Mouse (Mus musculus): ENCODE results near the gene Qpct. TPM values are rescaled to one million over a fixed set of nuclear protein-coding genes. Genes with fewer than 3 reads are reported as not detected.
A peak's percentile ranks its signal among the peaks of the same experiment; 100 is the strongest.

Qpct gene
- polyA plus RNA-seq, 1 experiment from 2014 or later, result 2.9 TPM

DNA sequence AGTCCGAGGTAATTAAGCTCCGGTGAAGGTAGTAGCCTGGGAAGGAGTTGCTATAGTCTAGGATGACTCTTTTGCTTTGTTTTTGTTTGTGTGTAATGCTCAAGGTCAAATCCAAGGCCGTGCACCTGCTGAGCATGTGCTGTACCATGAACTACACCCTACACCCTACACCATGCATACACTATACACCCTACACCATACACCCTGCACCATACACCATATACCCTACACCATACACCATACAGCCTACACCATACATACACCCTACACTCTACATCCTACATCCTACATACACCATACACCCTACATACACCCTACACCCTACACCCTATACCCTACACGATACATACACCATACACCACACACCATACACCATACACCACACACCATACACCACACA is 18.9 kb upstream of the Qpct start:
- H3K36me3 ChIP-seq (replicated peaks), result no peaks in the 10 kb centered on the region
- no peak for DNase-seq (ENCODE audit: low spot score)
- H3K4me3 ChIP-seq, result no peak overlapping the region
- H3K27ac ChIP-seq (replicated peaks), result no peak overlapping the region
- no peaks in the 10 kb centered on the region for H3K27me3 ChIP-seq (replicated peaks; ENCODE audit: low read depth, poor library complexity, severe bottlenecking)
- 83% methylated on average over 4 of the region's 4 CpGs for WGBS
- H3K9me3 ChIP-seq, result no peaks in the 10 kb centered on the region
- no peaks in the 10 kb centered on the region for H3K4me1 ChIP-seq

DNA sequence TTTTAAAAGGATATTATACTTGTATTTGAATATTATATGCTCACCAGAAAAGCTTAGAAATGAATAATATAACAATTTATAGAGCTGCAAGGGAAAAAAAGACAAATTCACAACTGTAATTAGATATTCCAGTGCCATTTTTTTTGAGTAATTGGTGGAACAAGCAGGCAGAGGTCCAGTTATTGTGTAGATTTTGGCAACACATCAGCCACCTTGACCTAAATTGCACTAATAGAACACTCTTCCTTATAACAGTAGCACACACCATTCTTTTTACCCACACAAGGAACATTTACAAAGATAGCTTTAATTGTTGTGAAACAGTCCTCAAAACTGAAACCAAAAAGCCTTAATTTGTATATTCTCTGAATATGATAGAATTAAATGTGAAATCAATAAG is 12.0 kb upstream of the Qpct start:
- Histone ChIP-seq H3K27ac (replicated peaks) (no peak overlapping the region), H3K36me3 (replicated peaks) (no peaks in the 10 kb centered on the region), H3K9me3 (no peaks in the 10 kb centered on the region), H3K4me3 (no peak overlapping the region), H3K27me3 (replicated peaks; ENCODE audit: low read depth, poor library complexity, severe bottlenecking) (no peaks in the 10 kb centered on the region), H3K4me1 (no peaks in the 10 kb centered on the region)
- no peak for DNase-seq (ENCODE audit: low spot score)

DNA sequence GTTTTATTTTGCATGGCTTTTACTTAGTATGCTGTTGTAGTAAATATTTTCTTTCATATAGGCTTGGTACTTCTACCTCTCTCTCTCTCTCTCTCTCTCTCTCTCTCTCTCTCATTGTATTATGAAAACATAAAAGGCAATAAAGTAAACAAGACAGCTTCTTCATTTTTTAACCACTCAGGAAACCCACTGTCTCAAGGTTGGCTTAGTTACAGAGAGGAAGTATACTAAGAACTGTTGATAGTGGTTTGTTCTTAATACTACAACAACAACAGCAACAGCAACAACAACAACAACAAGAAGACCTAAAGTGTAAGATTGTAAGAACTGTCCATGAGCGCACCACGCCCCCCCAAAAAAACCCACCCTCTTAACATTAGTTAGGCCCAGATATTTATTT is 8.0 kb upstream of the Qpct start:
- Histone ChIP-seq H3K27ac (replicated peaks) (no peak overlapping the region), H3K4me3 (no peak overlapping the region), H3K27me3 (replicated peaks; ENCODE audit: low read depth, poor library complexity, severe bottlenecking) (no peaks in the 10 kb centered on the region), H3K4me1 (no peaks in the 10 kb centered on the region), H3K9me3 (no peaks in the 10 kb centered on the region), H3K36me3 (replicated peaks) (no peaks in the 10 kb centered on the region)
- no peak for DNase-seq (ENCODE audit: low spot score)
- 98% methylated on average over 2 of the region's 2 CpGs for WGBS

DNA sequence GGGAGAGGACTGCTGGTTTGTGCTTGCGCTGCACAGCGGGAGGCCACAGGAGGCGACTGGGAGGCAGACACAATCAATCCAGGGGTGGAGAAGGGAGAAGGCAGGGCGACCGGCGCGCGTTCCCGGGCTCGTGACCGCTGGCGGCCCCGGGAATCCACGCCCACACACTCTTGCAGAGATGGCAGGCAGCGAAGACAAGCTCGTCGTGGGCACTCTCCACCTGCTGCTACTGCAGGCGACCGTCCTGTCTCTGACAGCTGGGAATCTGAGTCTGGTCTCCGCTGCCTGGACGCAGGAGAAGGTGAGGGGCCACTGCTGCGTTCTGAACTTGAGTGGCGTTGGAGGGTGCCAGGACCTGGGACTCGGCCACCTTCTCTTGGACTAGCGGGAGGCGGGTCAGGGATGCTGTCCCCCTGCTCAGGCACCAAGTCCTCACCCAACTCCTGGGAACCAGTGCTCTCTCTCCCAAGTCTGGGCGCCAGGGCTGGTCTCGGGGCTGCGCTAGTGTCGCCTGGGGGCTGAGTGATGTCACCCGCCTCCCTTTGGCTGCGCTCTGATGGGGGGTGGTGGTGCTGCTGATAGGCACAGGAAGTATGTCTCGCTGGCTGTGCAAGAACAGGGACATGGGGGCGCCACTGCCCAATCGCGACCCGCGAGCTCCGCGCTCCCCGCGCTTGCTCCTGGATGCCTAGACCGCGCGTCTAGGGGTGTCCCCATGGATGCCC is 544 bp downstream of the Qpct start:
- peak overlapping the region; percentile 55 for H3K27ac ChIP-seq (replicated peaks)
- under 1% methylated on average over 45 of the region's 45 CpGs for WGBS
- no peaks in the 10 kb centered on the region for H3K36me3 ChIP-seq (replicated peaks)
- peak overlapping the region; percentile 76 for H3K4me3 ChIP-seq
- peaks cover 14% of the 10 kb centered on the region for H3K4me1 ChIP-seq
- H3K27me3 ChIP-seq (replicated peaks; ENCODE audit: low read depth, poor library complexity, severe bottlenecking), result peaks cover 37% of the 10 kb centered on the region
- H3K9me3 ChIP-seq, result no peaks in the 10 kb centered on the region
- DNase-seq (ENCODE audit: low spot score), result peak; percentile 81

DNA sequence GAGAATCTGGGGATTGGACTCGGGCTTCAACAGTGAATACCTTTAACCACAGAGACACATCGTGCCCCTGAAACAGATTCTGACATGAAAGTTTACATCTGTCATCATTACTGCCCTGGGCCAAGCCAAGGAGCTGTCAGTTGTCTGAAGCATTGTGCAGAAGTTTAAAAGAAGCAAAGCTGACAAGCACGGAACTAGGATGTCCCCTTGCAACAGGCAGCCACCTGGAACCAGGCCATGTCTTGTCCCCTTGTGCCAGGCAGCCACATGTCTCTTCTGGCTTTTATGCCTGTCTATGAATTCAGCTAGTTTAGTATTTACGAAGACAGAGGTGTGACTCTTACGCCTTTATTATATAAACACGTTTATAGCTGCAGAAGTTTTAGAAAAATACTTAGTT is 6.6 kb downstream of the Qpct start:
- H3K27ac ChIP-seq (replicated peaks), result no peak overlapping the region
- no peak for DNase-seq (ENCODE audit: low spot score)
- H3K36me3 ChIP-seq (replicated peaks), result no peaks in the 10 kb centered on the region
- H3K4me1 ChIP-seq, result 0 out of 2 replicates have a peak, but pooled peaks cover 4% of the 10 kb centered on the region
- H3K9me3 ChIP-seq, result no peaks in the 10 kb centered on the region
- WGBS, result 83% methylated on average over 6 of the region's 6 CpGs
- peaks cover 14% of the 10 kb centered on the region for H3K27me3 ChIP-seq (replicated peaks; ENCODE audit: low read depth, poor library complexity, severe bottlenecking)
- H3K4me3 ChIP-seq, result no peak overlapping the region

DNA sequence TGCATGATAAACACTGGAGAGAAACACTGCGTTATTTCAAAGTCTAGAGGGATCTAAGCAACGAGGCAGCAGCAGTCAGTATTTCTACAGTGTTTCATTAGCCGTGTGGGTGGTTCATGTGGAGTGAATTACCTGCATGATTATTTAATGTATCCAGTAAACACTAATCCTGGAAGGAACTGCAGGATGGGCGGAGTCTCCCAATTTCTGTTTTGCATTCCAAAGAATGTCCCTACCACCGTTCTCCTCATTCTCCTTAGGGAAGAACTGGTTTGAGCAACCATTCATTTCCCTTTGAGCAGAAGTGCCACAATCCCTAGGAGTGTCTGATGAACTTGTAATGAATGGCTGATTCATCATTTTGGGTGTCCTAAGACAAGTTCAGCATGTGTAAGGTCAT is 8.5 kb downstream of the Qpct start:
- 75% methylated on average over 5 of the region's 5 CpGs for WGBS

DNA sequence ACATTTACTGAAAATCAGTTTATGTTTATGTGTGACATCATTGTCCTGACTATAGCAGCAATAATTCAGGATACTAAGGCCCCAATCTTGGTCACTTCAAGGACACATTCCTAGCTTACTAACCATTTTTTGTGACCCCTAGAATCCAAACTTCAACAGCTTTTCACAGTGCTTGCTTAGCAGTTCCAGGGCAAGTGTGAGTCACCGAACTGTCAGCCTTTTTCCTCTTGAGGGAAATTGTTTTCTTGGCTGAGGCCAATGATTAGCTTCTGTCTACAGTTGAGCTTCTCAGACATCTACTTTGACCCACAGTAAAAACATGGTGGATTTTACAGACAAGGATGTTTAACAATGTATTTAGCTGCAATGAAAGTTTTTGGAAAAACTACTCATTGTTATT is 12.5 kb downstream of the Qpct start:
- 88% methylated on average over 1 of the region's 1 CpGs for WGBS
- H3K4me3 ChIP-seq, result no peak overlapping the region
- H3K9me3 ChIP-seq, result no peaks in the 10 kb centered on the region
- no peak overlapping the region for H3K27ac ChIP-seq (replicated peaks)
- no peaks in the 10 kb centered on the region for H3K27me3 ChIP-seq (replicated peaks; ENCODE audit: low read depth, poor library complexity, severe bottlenecking)
- peaks cover 8% of the 10 kb centered on the region for H3K4me1 ChIP-seq
- no peak for DNase-seq (ENCODE audit: low spot score)
- no peaks in the 10 kb centered on the region for H3K36me3 ChIP-seq (replicated peaks)

More for the DNA sequence above, 8.5 kb downstream of the Qpct start:
- 0 out of 2 replicates have a peak, but pooled peaks cover 4% of the 10 kb centered on the region for H3K4me1 ChIP-seq
- H3K4me3 ChIP-seq, result no peak overlapping the region
- H3K27me3 ChIP-seq (replicated peaks; ENCODE audit: low read depth, poor library complexity, severe bottlenecking), result no peaks in the 10 kb centered on the region
- DNase-seq (ENCODE audit: low spot score), result no peak
- H3K27ac ChIP-seq (replicated peaks), result no peak overlapping the region
- H3K36me3 ChIP-seq (replicated peaks), result no peaks in the 10 kb centered on the region
- no peaks in the 10 kb centered on the region for H3K9me3 ChIP-seq

DNA sequence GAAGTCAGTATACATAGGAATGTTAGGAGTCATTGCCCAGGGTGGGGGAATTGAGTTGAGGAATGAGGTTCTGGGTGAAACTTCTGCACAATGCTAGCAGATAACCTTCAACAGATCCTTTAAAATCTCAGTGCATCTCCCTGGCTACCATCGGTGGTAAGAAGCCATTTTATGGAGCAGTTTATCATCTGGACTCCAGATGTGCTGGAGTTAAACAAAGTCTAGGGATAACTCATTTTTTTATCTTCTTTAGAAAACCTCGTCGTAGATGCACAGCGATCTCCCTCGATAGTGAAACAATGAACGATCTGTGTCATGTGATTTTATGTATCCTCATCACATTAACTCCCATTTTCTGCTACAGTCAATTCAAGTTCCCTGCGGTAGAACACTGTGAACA is 16.9 kb downstream of the Qpct start:
- no peak for DNase-seq (ENCODE audit: low spot score)
- H3K4me3 ChIP-seq, result no peak overlapping the region
- peak overlapping the region; percentile 70 for H3K27ac ChIP-seq (replicated peaks)
- H3K4me1 ChIP-seq, result peaks cover 12% of the 10 kb centered on the region
- 69% methylated on average over 7 of the region's 7 CpGs for WGBS
- no peaks in the 10 kb centered on the region for H3K36me3 ChIP-seq (replicated peaks)
- no peaks in the 10 kb centered on the region for H3K9me3 ChIP-seq
- H3K27me3 ChIP-seq (replicated peaks; ENCODE audit: low read depth, poor library complexity, severe bottlenecking), result no peaks in the 10 kb centered on the region

DNA sequence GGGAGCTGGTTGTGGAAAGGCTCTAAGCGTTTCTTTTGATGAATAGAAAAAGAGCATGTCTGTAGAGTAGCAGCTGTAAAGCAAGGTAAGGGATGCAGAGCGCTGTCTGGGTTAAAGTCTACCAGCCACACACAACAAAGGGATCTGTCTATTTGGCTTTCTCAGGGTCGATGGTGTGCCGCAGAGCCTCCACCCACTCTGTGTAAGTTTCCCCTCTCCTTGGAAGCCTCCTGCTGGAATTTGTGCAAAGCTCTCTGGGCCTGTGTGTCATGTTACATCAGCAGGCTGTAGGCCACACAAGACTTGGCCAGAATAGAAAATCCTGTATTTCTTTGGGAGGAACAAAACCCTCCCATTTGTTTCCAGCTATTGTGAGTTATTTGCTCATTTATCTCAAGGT is 17.3 kb downstream of the Qpct start:
- 50% methylated on average over 4 of the region's 4 CpGs for whole genome bisulfite sequencing
- Histone ChIP-seq H3K4me3 (no peak overlapping the region), H3K4me1 (peaks cover 12% of the 10 kb centered on the region), H3K9me3 (no peaks in the 10 kb centered on the region), H3K27ac (replicated peaks) (peak overlapping the region; percentile 70), H3K27me3 (replicated peaks; ENCODE audit: low read depth, poor library complexity, severe bottlenecking) (no peaks in the 10 kb centered on the region), H3K36me3 (replicated peaks) (no peaks in the 10 kb centered on the region)
- peak; percentile 49 for DNase-seq (ENCODE audit: low spot score)

DNA sequence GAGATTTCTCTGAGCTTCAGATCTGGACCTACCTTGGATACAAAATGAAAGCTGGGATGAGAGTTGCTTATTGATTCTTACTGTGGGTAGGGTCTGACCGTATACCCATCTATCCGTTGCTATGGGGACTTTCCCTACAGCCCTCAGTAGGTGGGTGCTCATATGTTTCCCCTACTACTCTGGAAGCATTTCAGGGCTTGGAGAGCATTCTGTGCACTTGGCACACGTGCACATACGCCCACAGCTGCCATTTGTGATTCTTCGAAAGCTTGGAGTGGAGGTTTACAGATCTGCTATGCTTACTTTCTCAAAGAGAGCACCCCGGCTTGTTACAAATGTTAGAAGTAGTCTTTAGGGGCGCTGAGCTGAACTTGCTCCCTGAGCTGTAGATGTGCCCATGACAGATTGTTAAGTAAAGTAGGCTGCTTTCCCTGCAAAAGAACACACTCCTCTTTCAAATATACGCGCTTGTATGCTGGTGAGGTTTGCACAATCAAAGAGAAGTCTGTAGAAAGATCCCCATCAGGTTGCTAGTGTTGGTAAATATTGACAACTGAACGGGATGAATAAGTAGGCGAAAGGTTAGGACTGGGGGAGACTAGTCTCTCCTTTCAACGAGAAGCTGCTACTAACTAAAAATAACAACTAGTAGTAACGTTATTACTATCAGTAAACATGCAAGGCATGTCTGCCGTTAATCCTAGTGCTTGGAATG is 18.2 kb downstream of the Qpct start:
- 90% methylated on average over 14 of the region's 14 CpGs for WGBS
- peaks cover 12% of the 10 kb centered on the region for H3K4me1 ChIP-seq
- H3K4me3 ChIP-seq, result no peak overlapping the region
- H3K36me3 ChIP-seq (replicated peaks), result no peaks in the 10 kb centered on the region
- no peak overlapping the region; the same call in 1 of the 2 replicates for H3K27ac ChIP-seq (replicated peaks)
- DNase-seq (ENCODE audit: low spot score), result no peak
- no peaks in the 10 kb centered on the region for H3K27me3 ChIP-seq (replicated peaks; ENCODE audit: low read depth, poor library complexity, severe bottlenecking)
- H3K9me3 ChIP-seq, result no peaks in the 10 kb centered on the region

DNA sequence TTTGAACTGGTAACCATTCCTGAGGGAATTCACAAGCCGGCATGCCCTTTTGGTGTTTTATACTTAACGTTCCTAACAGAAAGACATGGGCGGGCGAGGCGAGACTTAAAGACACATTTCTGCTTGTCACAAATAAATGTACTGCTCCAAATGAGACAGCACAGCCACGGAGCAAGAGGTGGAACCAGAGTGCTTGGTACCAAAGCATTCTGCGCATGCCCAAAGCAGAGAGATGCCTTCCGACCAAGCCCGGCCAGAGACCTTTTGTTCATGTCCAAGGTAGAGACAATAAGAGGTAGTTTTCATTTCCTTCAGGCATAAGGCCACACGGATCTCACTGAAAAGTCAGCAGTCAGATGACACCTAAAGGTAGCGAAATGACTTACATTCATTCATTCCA is 20.2 kb downstream of the Qpct start:
- DNase-seq (ENCODE audit: low spot score), result no peak
- no peaks in the 10 kb centered on the region for H3K9me3 ChIP-seq
- H3K27me3 ChIP-seq (replicated peaks; ENCODE audit: low read depth, poor library complexity, severe bottlenecking), result no peaks in the 10 kb centered on the region
- H3K4me3 ChIP-seq, result no peak overlapping the region
- H3K27ac ChIP-seq (replicated peaks), result no peak overlapping the region
- H3K4me1 ChIP-seq, result peaks cover 12% of the 10 kb centered on the region
- H3K36me3 ChIP-seq (replicated peaks), result no peaks in the 10 kb centered on the region
- WGBS, result 76% methylated on average over 11 of the region's 11 CpGs

DNA sequence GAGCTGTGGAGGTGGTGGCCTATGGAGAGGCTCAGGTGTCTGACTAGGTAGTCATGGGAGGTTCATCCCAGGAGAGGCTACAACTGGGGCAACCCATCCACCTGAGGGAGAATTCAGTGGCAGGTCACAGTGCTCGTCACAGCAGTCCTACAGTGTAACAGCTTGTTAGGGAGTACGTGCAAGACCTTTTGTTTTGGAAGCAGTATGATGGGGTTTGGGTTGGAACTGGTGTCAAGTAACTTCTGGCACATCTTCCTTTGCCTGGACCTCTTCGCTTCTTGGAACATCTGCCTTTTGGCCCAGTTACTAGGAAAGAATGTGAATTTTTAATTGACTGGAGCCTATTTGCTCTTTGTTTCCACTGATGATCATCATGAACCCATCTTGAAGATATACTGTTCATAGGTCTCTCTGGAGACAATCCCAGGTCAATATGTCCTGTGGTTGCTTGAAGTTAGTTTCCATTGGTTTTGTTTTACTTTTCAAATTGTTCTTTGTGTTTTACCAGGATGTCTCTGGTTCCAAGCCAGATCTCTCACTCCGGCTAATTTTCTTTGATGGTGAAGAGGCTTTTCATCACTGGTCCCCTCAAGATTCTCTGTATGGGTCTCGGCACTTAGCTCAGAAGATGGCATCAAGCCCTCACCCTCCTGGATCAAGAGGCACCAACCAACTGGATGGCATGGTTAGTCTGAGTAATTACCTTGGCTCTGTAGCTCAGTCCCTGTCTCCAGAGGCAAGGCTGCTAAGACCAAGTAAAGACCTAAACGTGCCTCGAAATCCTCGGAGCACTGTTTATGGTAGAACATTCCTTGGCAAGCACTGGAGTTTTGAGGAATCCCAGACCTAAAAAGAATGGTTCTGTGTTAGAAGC is 25.5 kb downstream of the Qpct start:
- Histone ChIP-seq H3K4me1 (no peaks in the 10 kb centered on the region), H3K36me3 (replicated peaks) (no peaks in the 10 kb centered on the region), H3K27me3 (replicated peaks; ENCODE audit: low read depth, poor library complexity, severe bottlenecking) (no peaks in the 10 kb centered on the region), H3K27ac (replicated peaks) (no peak overlapping the region), H3K4me3 (no peak overlapping the region), H3K9me3 (no peaks in the 10 kb centered on the region)
- 88% methylated on average over 8 of the region's 8 CpGs for WGBS
- no peak for DNase-seq (ENCODE audit: low spot score)

All from embryonic facial prominence, embryonic 10.5 days (tissue).